Mouse (Mus musculus): ENCODE data around the gene Itgal. TPM values are rescaled to one million over a fixed set of nuclear protein-coding genes. Genes with fewer than 3 reads are reported as not detected.
A peak's percentile ranks its signal among the peaks of the same experiment; 100 is the strongest.
"Not testable (repeated sequence)": the region's sequence is repeated elsewhere in the genome, so short reads cannot be mapped to it uniquely, and the experiment has no call there.

The Itgal gene
- total RNA-seq (2021) = 1 to 10 TPM; 3.0 to 3.4 TPM
- long read RNA-seq, experiment 1, partial matches to known transcripts = 1 of 1 reads
- long read RNA-seq, experiment 1, other reads (novel, unspliced or antisense) = 0 of 1 reads
- long read RNA-seq, experiment 2 = 0 reads

GRCm38 (mm10) chr7:127296098-127296497 lies at the start of gene Itgal:
Gene Itgal, plus strand, starts transcription at chr7:127296260.
- DNase-seq (ENCODE audit: low spot score in 2 of 2) = no peak

DNA sequence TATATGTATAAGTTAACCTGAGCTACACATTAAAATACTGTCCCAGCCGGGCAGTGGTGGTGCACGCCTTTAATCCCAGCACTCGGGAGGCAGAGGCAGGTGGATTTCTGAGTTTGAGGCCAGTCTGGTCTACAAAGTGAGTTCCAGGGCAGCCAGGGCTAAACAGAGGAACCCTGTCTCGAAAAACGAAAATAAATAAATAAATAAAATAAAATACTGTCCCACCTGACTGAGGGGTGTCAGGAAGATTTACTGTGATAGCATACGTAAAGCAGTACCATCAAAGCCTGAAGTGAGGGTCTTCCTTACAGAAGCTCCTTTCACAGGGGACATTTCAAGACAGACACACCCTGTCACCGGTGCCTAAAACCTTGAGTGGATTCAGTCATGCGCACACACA lies 45.5 kb upstream of the Itgal start:
- DNase-seq (ENCODE audit: low spot score in 2 of 2) = not testable (repeated sequence)

DNA sequence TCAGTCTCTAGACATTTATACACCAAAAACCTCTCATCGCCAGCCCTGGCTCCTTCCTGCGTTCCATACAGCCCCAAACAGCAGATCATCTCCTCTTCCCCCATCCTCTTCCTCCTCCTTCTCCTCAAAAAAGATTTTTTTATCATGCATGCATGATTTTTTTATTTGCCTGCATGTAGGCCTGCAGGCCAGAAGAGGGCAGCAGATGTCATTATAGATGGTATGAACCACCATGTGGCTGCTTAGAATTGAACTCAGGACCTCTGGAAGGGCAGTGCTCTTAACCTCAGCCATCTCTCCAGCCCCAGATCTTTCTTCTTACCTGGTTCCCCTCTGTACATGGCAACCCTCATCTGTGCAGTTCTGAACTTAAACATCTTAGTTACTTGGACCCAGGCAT lies 43.6 kb upstream of the Itgal start:
- DNase-seq (ENCODE audit: low spot score in 2 of 2) = no peak

DNA sequence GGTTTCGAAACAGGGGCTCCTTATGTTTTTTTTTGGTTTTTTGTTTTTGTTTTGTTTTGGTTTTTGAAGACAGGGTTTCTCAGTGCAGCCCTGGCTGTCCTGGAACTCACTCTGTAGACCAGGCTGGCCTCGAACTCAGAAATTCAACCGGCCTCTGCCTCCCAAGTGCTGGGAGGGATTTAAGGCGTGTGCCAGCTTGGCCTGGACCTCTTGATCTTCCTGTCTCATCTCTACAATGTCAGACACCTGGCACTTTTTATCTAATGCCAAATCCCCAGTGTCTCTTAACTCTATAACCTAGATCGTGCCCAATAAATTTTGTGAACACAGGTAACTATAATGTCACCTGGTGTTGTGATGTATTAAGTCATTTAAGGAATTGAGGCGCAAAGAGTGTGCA lies 42.7 kb upstream of the Itgal start:
- no peak for DNase-seq (ENCODE audit: low spot score in 2 of 2)

GRCm38 (mm10) chr7:127253821-127254769 lies 42.0 kb upstream of the Itgal start:
- DNase-seq (ENCODE audit: low spot score in 2 of 2) = peak; percentile 79 to 80

GRCm38 (mm10) chr7:127255008-127255407 lies 41.1 kb upstream of the Itgal start:
- no peak for DNase-seq (ENCODE audit: low spot score in 2 of 2)

GRCm38 (mm10) chr7:127255965-127256364 lies 40.1 kb upstream of the Itgal start:
- DNase-seq (ENCODE audit: low spot score in 2 of 2) = no peak

DNA sequence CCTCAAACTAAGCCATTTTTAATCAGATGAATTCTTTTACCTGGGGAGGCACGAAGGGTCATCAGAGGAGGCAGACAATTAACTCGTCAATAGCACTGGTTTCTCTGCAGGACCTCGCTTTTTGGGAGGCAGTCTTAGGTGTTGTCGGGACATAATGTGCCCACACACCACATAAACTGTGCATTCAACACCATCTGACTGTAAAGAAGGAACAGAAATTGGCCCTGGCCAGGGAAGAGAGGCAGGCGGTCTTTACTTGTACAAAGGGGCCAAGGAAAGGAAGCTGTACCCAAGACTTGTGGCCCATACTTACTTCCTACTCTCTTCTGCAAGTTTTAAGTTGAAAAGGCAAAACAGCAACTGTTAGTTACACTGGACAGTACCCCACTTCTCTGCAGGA lies 39.5 kb upstream of the Itgal start:
- DNase-seq (ENCODE audit: low spot score in 2 of 2) = no peak

DNA sequence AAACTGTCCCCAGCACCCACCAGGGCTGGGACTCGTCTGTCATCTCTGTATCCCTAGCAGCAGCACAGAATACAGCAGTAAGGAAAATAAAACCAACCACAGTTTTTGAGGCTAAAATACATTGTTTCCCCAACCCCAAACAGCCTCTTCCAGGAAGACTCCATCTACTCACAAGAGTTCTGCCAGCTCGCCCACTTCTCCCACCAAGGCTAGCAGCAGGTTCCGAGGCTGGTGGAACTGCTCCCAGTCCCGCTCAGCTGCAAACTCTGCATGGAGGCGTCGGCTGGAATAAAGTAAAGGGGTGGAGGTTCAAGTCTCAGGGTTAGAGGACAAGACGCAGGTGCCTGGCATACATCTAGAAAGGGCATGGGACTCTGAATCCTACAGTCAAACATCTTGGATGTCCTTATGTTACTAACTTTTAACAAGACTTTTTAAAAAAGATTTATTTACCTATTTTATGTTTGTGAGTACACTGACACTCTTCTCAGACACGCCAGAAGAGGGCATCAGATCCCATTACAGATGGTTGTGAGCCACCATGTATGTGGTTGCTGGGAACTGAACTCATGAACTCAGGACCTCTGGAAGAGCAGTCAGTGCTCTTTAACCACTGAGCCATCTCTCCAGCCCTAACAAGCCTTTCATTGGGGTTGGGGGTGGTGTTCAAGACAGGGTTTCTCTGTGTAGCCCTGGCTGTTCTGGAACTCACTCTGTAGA lies 36.7 kb upstream of the Itgal start:
- no peak for DNase-seq (ENCODE audit: low spot score in 2 of 2)

GRCm38 (mm10) chr7:127260309-127261111 lies 35.5 kb upstream of the Itgal start, which contains the start of gene Dctpp1:
Gene Dctpp1, minus strand, starts transcription at chr7:127260709.
- DNase-seq (ENCODE audit: low spot score in 2 of 2) = peak; percentile 80 to 91

GRCm38 (mm10) chr7:127262218-127262961 lies 33.7 kb upstream of the Itgal start:
- no peak for DNase-seq (ENCODE audit: low spot score in 2 of 2)

DNA sequence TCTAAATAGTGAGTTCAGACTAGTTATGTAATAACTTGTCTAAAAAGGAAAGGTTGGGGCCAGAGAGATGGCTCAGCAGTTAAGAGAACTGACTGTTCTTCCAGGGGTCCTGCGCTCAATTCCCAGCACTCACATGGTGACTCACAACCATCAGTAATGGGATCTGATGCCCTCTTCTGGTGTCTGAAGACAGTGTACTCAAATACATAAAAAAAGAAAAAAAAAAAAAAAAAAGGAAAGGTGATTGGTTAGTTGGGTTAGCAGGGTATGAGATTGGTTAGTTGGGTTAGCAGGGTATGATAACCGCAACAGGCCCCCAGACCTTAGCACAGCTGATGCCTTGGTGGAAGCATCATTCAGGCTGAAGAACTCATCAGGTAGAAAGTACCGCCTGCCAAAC lies 32.5 kb upstream of the Itgal start:
- DNase-seq (ENCODE audit: low spot score in 2 of 2) = no peak

DNA sequence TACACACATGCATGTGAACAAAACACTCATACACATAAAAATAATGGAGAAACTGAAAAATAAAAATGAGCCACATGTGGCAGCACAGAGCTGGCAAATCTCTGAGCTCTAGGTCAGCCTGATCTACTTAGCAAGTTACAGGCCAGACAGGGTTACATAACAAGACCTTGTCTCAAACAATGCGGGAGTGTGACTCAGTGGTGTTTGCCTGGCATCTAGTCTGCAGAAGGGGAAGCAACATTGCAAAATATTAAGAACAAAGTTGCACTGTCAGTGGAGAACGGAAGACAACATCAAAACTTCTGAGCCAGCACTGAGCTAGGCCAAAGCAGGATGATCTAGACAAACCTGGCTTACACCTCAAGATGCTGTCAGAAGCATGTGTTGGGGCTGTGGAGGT lies 25.8 kb upstream of the Itgal start:
- no peak for DNase-seq (ENCODE audit: low spot score in 2 of 2)

GRCm38 (mm10) chr7:127270666-127271065 lies 25.4 kb upstream of the Itgal start:
- no peak for DNase-seq (ENCODE audit: low spot score in 2 of 2)

GRCm38 (mm10) chr7:127271093-127271492 lies 25.0 kb upstream of the Itgal start:
- no peak for DNase-seq (ENCODE audit: low spot score in 2 of 2)

GRCm38 (mm10) chr7:127272566-127272965 lies 23.5 kb upstream of the Itgal start:
- DNase-seq (ENCODE audit: low spot score in 2 of 2) = no peak

GRCm38 (mm10) chr7:127273118-127273923 lies 22.7 kb upstream of the Itgal start:
- no peak for DNase-seq (ENCODE audit: low spot score in 2 of 2)

DNA sequence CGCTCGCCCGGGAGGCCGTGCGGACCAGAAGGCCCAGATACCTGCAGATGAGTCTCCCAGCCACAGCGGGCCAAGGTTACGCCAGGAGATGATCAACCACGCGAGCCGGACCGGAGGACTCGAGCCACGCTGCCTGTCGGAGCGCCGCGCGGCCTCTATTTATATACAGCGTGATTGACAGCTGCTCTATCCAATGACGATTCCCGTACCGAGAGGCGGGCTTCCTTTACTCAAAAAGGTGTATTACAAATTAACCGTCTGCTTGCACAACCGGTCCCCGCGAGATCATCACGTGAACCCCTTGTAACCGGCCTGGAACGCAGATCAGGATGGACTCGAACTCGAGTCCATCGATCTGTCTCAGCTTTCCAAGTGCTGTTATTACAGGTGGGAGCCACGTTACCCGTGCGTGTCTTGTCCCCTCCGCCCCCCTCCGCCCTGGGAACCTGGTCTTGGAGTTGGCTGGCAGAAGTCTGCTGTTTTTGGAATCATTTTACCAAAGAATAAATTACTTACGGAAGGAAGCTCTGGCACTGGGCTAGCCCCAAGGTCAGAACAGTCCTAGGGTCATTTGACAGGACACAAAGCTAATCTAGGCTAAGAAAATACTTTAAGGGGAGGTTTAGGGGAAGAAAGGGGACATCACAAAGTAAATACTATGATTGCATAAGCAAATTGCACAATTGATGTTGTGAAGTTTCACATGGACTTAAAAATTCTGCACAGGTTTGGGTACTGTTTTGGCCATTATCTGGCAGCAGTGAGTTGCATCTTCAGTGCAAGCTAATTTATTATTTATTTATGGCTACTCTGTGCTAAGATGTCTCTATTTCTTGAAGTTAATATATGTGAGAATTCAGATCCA lies 21.9 kb upstream of the Itgal start, which contains the start of gene Sephs2:
TSS of gene Sephs2 (minus strand) at position 131 of the 865 bp plus-strand sequence.
- peak; percentile 81 to 83 for DNase-seq (ENCODE audit: low spot score in 2 of 2)
